In the genomic region with DNA sequence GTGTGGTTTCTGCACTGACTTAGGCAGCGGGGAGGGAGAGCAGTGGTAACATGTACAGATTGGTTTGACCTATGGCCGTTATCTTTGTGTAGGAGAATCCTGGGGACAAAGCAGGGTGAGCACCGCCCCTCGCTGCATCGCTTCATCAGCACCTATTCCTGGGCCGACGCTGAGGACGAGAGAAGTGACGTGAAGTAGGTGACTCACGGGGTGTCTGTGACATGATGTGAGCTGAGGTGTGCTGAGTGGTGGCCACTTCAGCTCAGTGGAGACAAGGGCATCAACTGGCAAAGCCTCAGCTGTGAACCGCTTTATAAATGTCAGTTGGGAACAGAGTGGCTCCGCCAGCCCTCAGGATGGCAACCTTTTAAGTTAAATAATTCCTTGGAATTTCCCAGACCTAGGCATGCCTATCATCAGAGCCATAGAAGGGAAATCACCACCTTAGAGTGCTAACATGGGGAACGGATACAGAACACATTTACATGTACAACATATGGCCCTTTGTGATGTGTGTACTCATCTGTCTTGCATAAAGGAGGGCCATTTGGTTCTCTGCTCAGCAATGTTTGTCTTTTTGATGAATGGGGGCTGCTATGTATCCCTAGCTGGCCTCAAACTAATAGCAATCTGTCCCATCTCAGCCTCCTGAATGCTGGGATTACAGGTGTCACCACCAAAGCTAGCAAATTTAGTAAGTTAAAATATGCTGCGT, we compare ENCODE assay signal across 21 mouse cellular contexts. TPM values are rescaled to one million over a fixed set of nuclear protein-coding genes. Genes with fewer than 3 reads are reported as not detected.
DNase-seq lines count a peak whose midpoint lies in the region; ATAC-seq and TF ChIP-seq lines count a peak whose summit lies in the region.
"Had no signal": no experiment of that assay in that cellular context is flagged by ENCODE, and none has a peak within 500 bp of the region (broad histone marks: within the 10 kb centered on the region; RNA-seq: fewer than 3 reads in every experiment).

No protein-coding gene starts in this region.

- H3K27ac ChIP-seq in forebrain, embryonic 11.5 days (ENCODE audit: low read depth, low read length), result no peak overlapping the region
- no peak overlapping the region for H3K27ac ChIP-seq in forebrain, embryonic 10.5 days
- peak overlapping the region; percentile 14; the same call in 1 of the 2 replicates for H3K27ac ChIP-seq in heart, embryonic 12.5 days (ENCODE audit: poor library complexity, severe bottlenecking)
- 0 out of 2 replicates have a peak overlapping the region, but pooled peaks have one; percentile 15 for H3K27ac ChIP-seq in midbrain, embryonic 10.5 days (replicated peaks)
- H3K27ac ChIP-seq in midbrain, embryonic 13.5 days, result no peak overlapping the region
- no peak overlapping the region for H3K27ac ChIP-seq in left cerebral cortex, adult 2 months
- H3K27ac ChIP-seq: embryonic facial prominence, embryonic 10.5 days; heart, adult 2 months; hindbrain, embryonic 14.5 days; liver, embryonic 13.5 days had no signal

- peaks cover 16% of the 10 kb centered on the region for H3K4me1 ChIP-seq in forebrain, embryonic 11.5 days (replicated peaks; ENCODE audit: control insufficient read depth, insufficient read depth, low read length)
- peaks cover 47% of the 10 kb centered on the region for H3K4me1 ChIP-seq in forebrain, embryonic 10.5 days
- peaks cover 43% of the 10 kb centered on the region for H3K4me1 ChIP-seq in heart, embryonic 12.5 days (replicated peaks)
- peaks cover 50% of the 10 kb centered on the region for H3K4me1 ChIP-seq in midbrain, embryonic 10.5 days
- peaks cover 25% of the 10 kb centered on the region for H3K4me1 ChIP-seq in midbrain, embryonic 13.5 days (replicated peaks)

- no peak for TF ChIP-seq CTCF in left cerebral cortex, adult 2 months (IDR thresholded peaks at IDR 0.05)

- intact Hi-C loops in left cerebral cortex, adult 2 months (cut with DNase I), result no loop called here

- H3K27me3 ChIP-seq in forebrain, embryonic 11.5 days (ENCODE audit: control insufficient read depth, insufficient read depth, low read length), result no peaks in the 10 kb centered on the region; the same call in 1 of the 2 replicates
- H3K27me3 ChIP-seq in forebrain, embryonic 10.5 days (ENCODE audit: poor library complexity, severe bottlenecking), result peaks cover 53% of the 10 kb centered on the region
- peaks cover 13% of the 10 kb centered on the region; the same call in 1 of the 2 replicates for H3K27me3 ChIP-seq in heart, embryonic 12.5 days (replicated peaks)
- H3K27me3 ChIP-seq in midbrain, embryonic 10.5 days (ENCODE audit: low read depth, poor library complexity, severe bottlenecking), result peaks cover 47% of the 10 kb centered on the region
- peaks cover 17% of the 10 kb centered on the region for H3K27me3 ChIP-seq in midbrain, embryonic 13.5 days
- H3K27me3 ChIP-seq: liver, embryonic 13.5 days had no signal

- no peak for ATAC-seq in forebrain, embryonic 11.5 days (replicated peaks; ENCODE audit: low FRiP score)
- ATAC-seq in heart, embryonic 12.5 days (ENCODE audit: insufficient number of reproducible peaks, low FRiP score), result peak; percentile 63; the same call in 1 of the 2 replicates
- ATAC-seq in midbrain, embryonic 13.5 days, result no peak
- ATAC-seq: inflammation-experienced regulatory T-cells, adult 6 months had no signal

- DNase-seq in forebrain, embryonic 11.5 days (ENCODE audit: low spot score), result peak; percentile 44
- DNase-seq in forebrain, embryonic 10.5 days (ENCODE audit: extremely low spot score, low spot score), result no peak
- no peak for DNase-seq in heart, adult 8-10 months (ENCODE audit: low spot score)
- no peak for DNase-seq in midbrain, embryonic 10.5 days (ENCODE audit: low spot score)
- no peak for DNase-seq in left cerebral cortex, adult 2 months (ENCODE audit: extremely low spot score in 1 of 2, low spot score in 2 of 2)
- DNase-seq: adrenal gland, postnatal 25 days; cerebellum, adult 9-11 months; gastrocnemius, postnatal 14 days; kidney, adult 18-20 months; kidney, postnatal 4 days; liver, embryonic 13.5 days; lung, embryonic 14.5 days; lung, postnatal 36 days; thymus, adult 18-20 months; thymus, postnatal 36 days had no signal

- no peak overlapping the region for H3K4me2 ChIP-seq in forebrain, embryonic 11.5 days (ENCODE audit: low read depth, low read length, severe bottlenecking)
- peak overlapping the region; percentile 54 for H3K4me2 ChIP-seq in heart, embryonic 12.5 days
- H3K4me2 ChIP-seq in midbrain, embryonic 13.5 days (replicated peaks), result no peak overlapping the region
- H3K4me2 ChIP-seq: hindbrain, embryonic 14.5 days; liver, embryonic 13.5 days; lung, embryonic 14.5 days had no signal

- no peak overlapping the region for H3K4me3 ChIP-seq in forebrain, embryonic 11.5 days (ENCODE audit: low read depth, low read length)
- no peak overlapping the region for H3K4me3 ChIP-seq in forebrain, embryonic 10.5 days
- no peak overlapping the region for H3K4me3 ChIP-seq in heart, embryonic 12.5 days
- no peak overlapping the region for H3K4me3 ChIP-seq in midbrain, embryonic 10.5 days
- H3K4me3 ChIP-seq in midbrain, embryonic 13.5 days (replicated peaks), result no peak overlapping the region
- no peak overlapping the region for H3K4me3 ChIP-seq in left cerebral cortex, adult 2 months
- H3K4me3 ChIP-seq: embryonic facial prominence, embryonic 10.5 days; heart, adult 2 months; liver, embryonic 13.5 days had no signal

- 83% methylated on average over 14 of the region's 14 CpGs for WGBS in forebrain, embryonic 11.5 days
- 87% methylated on average over 14 of the region's 14 CpGs for WGBS in forebrain, embryonic 10.5 days
- WGBS in heart, embryonic 12.5 days, result 43% methylated on average over 14 of the region's 14 CpGs
- WGBS in midbrain, embryonic 10.5 days, result 80% methylated on average over 14 of the region's 14 CpGs
- WGBS in midbrain, embryonic 13.5 days, result 81% methylated on average over 14 of the region's 14 CpGs

- no peak overlapping the region for H3K9ac ChIP-seq in forebrain, embryonic 11.5 days (ENCODE audit: low read length)
- H3K9ac ChIP-seq in heart, embryonic 12.5 days, result no peak overlapping the region
- no peak overlapping the region for H3K9ac ChIP-seq in midbrain, embryonic 13.5 days (replicated peaks)
- H3K9ac ChIP-seq: hindbrain, embryonic 14.5 days; liver, embryonic 13.5 days; lung, embryonic 14.5 days had no signal

- no peaks in the 10 kb centered on the region for H3K36me3 ChIP-seq in forebrain, embryonic 11.5 days (ENCODE audit: control insufficient read depth, insufficient read depth, low read length)
- H3K36me3 ChIP-seq in forebrain, embryonic 10.5 days (replicated peaks), result no peaks in the 10 kb centered on the region
- H3K36me3 ChIP-seq in heart, embryonic 12.5 days, result no peaks in the 10 kb centered on the region
- no peaks in the 10 kb centered on the region for H3K36me3 ChIP-seq in midbrain, embryonic 10.5 days
- H3K36me3 ChIP-seq in midbrain, embryonic 13.5 days, result no peaks in the 10 kb centered on the region
- H3K36me3 ChIP-seq: embryonic facial prominence, embryonic 10.5 days; liver, embryonic 13.5 days had no signal

- H3K9me3 ChIP-seq in forebrain, embryonic 11.5 days (ENCODE audit: control insufficient read depth, low read length), result no peaks in the 10 kb centered on the region
- no peaks in the 10 kb centered on the region for H3K9me3 ChIP-seq in forebrain, embryonic 10.5 days
- no peaks in the 10 kb centered on the region for H3K9me3 ChIP-seq in heart, embryonic 12.5 days (replicated peaks)
- H3K9me3 ChIP-seq in midbrain, embryonic 10.5 days (replicated peaks), result no peaks in the 10 kb centered on the region
- no peaks in the 10 kb centered on the region for H3K9me3 ChIP-seq in midbrain, embryonic 13.5 days
- H3K9me3 ChIP-seq: embryonic facial prominence, embryonic 10.5 days; liver, embryonic 13.5 days had no signal

RNA-seq across cellular contexts. Expression of a gene that starts 38.8 kb away (rescaled TPM):
- polyA plus RNA-seq in forebrain, embryonic 11.5 days (2014; fragmentation: Nextera tagmentation; extraction: Ambion mirVana), result 0.48 and 0.73 TPM in 2 replicates
- 0.47 and 0.61 TPM in 2 replicates for polyA plus RNA-seq in forebrain, embryonic 10.5 days (2016; fragmentation: Nextera tagmentation; extraction: Ambion mirVana)
- polyA plus RNA-seq in heart, embryonic 12.5 days (2016; fragmentation: Nextera tagmentation; extraction: Ambion mirVana), result 0.22 and 0.35 TPM in 2 replicates
- total RNA-seq in heart, adult 8-10 months (2022), result 1 to 10 TPM; 1.0 to 1.8 (median 1.6) TPM
- 0.38 and 0.41 TPM in 2 replicates for polyA plus RNA-seq in midbrain, embryonic 10.5 days (2016; fragmentation: Nextera tagmentation; extraction: Ambion mirVana)
- 0.58 and 1.2 TPM in 2 replicates for polyA plus RNA-seq in midbrain, embryonic 13.5 days (2015; fragmentation: Nextera tagmentation; extraction: Ambion mirVana)
- 1 to 10 TPM; 1.3 to 1.9 TPM for total RNA-seq in left cerebral cortex, adult 2 months (2021)

RNA-seq across cellular contexts. Expression of a gene that starts 38.9 kb away (rescaled TPM):
- 29.9 and 32.8 TPM in 2 replicates for polyA plus RNA-seq in forebrain, embryonic 11.5 days (2014; fragmentation: Nextera tagmentation; extraction: Ambion mirVana)
- polyA plus RNA-seq in forebrain, embryonic 10.5 days (2016; fragmentation: Nextera tagmentation; extraction: Ambion mirVana), result 34.1 and 35.4 TPM in 2 replicates
- polyA plus RNA-seq in heart, embryonic 12.5 days (2016; fragmentation: Nextera tagmentation; extraction: Ambion mirVana), result 58.3 and 60.0 TPM in 2 replicates
- total RNA-seq in heart, adult 8-10 months (2022), result 100 to 1,000 TPM; 102 to 139 (median 118) TPM
- 36.6 and 41.4 TPM in 2 replicates for polyA plus RNA-seq in midbrain, embryonic 10.5 days (2016; fragmentation: Nextera tagmentation; extraction: Ambion mirVana)
- polyA plus RNA-seq in midbrain, embryonic 13.5 days (2015; fragmentation: Nextera tagmentation; extraction: Ambion mirVana), result 33.8 and 36.4 TPM in 2 replicates
- total RNA-seq in left cerebral cortex, adult 2 months (2021), result 10 to 100 TPM; 22.5 to 23.4 TPM

RNA-seq across cellular contexts. Expression of a gene that starts 56.6 kb away (rescaled TPM):
- polyA plus RNA-seq in forebrain, embryonic 11.5 days (2014; fragmentation: Nextera tagmentation; extraction: Ambion mirVana), result 2.1 and 3.2 TPM in 2 replicates
- polyA plus RNA-seq in forebrain, embryonic 10.5 days (2016; fragmentation: Nextera tagmentation; extraction: Ambion mirVana), result 1.8 and 1.9 TPM in 2 replicates
- 2.3 and 2.7 TPM in 2 replicates for polyA plus RNA-seq in heart, embryonic 12.5 days (2016; fragmentation: Nextera tagmentation; extraction: Ambion mirVana)
- total RNA-seq in heart, adult 8-10 months (2022), result 1 to 10 TPM; 1.1 to 3.3 (median 1.2) TPM
- polyA plus RNA-seq in midbrain, embryonic 10.5 days (2016; fragmentation: Nextera tagmentation; extraction: Ambion mirVana), result 1.7 and 2.6 TPM in 2 replicates
- polyA plus RNA-seq in midbrain, embryonic 13.5 days (2015; fragmentation: Nextera tagmentation; extraction: Ambion mirVana), result 0.51 and 0.85 TPM in 2 replicates
- 1 to 10 TPM; 2.4 to 2.5 TPM for total RNA-seq in left cerebral cortex, adult 2 months (2021)

Comparison
In these comparisons a context has a peak if more than half of its experiments do, and no peak if none do; other contexts are left out.
1. H3K27ac ChIP-seq: peak in heart, embryonic 12.5 days (single experiment) and midbrain, embryonic 10.5 days (single experiment); none in forebrain, embryonic 11.5 days (single experiment), forebrain, embryonic 10.5 days (single experiment), midbrain, embryonic 13.5 days (single experiment) and left cerebral cortex, adult 2 months (single experiment).